Mouse (Mus musculus) G1E-ER4 (cell line): ENCODE data around the gene Ralgps2. TPM values are rescaled to one million over a fixed set of nuclear protein-coding genes. Genes with fewer than 3 reads are reported as not detected.

Experiments used
- GATA1 ChIP-seq: IDR thresholded peaks from one replicate; pipeline ENCODE4 v1.8.0; 2012; ENCODE audit warnings: low read length, inconsistent platforms
- polyA plus RNA-seq: library from polyadenylated mRNA; stranded (reverse); fragments of >175 nt; gene quantifications from 2 replicates; pipeline ENCODE4 v1.2.3, GENCODE M21; 2012

Ralgps2 gene
- polyA plus RNA-seq, 1 experiment: 26.5 TPM

DNA sequence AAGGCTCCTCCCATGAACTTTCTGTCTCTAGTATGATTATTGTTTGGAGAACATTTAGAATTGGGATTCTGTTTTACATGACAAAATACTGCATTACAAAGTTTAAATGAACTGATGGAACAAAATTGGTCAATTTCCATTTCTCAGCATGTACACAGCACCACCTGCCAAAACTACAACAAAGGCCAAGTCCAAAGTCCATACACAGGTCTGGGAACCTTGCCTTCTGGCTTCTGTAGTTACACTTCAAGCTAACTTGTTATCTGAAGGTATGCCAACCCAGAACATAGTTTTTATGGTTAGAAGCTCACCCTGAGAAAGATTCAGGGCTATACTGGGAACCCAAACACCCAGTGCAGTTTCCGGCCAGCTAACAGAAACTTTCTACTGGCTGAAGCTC lies 120.2 kb downstream of the Ralgps2 start:
- no peak for TF ChIP-seq GATA1

DNA sequence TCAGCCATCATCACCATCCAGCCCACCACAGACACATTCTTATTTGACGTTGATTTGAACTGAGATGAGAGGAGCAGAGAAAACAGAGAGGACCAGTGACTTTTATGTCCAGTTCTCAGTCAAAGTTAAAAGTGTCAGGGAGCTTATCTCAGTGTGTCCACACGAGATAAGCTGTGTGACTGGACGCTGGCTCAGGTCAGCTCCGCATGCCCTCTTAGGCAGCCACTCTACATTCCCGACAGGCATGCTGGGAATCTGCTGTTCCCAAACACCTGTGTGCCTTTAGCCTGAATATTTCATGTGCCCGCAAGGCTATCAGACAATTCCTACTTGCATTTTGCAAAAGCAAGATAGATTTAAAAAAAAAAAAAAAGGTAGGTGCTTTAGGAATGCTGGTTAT lies 125.9 kb downstream of the Ralgps2 start:
- TF ChIP-seq GATA1: no peak

DNA sequence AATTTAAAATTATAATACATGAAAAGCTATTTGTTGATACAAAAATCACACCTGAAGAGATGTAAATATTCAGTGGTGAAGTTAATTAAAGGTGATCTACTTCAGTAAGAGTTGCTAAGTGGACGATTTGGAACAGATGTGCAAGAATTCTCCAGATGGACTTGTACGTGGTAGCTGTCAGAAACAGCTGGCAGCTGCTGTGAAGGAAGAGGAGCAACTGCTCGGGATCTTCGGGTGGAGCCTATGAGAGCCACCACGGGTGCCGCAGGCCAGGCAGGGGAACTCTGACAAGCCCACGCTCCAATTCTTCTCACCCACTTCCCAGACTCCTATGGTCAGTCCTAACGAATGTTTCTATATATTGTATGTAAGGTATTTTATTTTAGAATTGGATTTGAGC lies 126.7 kb downstream of the Ralgps2 start:
- no peak for TF ChIP-seq GATA1

DNA sequence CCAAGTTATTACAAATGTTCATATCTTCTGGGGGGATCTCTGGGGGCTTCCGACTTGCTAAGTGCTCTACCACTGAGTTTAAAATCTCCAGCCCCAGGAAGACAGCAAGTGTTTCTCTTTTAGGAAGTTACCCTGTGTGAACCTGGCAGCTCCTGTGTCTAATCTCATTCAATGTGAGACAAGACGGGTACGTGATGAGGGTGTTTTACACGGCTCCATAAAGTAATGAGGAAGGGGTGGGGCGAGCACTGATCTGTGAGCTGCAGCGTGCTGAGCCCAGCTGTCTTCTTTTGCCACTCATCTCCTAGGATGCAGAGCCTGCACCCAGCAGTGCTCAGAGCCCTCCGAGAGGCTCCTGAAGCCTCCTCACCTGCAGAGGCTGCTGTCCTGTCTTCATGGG lies 127.5 kb downstream of the Ralgps2 start:
- TF ChIP-seq GATA1: no peak

DNA sequence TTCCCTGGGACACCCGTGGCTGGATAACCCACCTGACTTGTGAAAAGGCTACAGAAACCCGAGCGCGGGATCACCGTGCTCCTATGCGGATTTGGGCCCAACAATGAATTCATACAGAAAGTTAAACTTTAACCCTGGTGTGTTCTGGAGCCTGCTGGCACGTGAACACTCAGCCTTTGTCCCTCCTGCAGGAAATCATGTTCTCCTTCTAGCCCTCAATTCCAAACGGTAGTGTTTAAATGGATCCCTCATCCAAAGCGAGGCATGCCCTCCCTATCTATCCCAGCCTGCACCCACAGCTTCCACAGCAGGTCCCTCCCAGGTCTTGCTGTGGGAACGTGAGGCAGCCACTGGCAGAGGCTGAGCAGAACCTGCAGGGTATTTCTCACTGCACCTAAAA lies 131.1 kb downstream of the Ralgps2 start:
- TF ChIP-seq GATA1: no peak

DNA sequence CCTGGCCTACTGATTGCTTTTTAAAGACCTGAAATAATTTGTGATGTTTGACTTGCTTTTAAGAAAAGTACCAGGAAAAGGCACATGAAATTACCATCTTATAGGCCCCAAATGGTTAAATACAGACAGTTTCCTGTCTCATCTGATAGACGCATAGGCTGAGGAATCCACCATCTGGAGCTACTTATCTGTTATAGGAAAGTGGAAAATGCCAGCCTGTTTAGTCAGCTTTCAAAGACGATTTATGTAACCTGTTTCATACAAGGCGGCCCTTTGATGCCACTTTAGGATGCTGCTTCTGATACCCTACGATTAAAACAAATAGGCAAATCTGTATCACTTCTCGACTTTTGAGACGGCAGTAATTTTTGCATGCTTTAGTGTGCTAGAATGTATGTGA lies 138.2 kb downstream of the Ralgps2 start:
- TF ChIP-seq GATA1: no peak

DNA sequence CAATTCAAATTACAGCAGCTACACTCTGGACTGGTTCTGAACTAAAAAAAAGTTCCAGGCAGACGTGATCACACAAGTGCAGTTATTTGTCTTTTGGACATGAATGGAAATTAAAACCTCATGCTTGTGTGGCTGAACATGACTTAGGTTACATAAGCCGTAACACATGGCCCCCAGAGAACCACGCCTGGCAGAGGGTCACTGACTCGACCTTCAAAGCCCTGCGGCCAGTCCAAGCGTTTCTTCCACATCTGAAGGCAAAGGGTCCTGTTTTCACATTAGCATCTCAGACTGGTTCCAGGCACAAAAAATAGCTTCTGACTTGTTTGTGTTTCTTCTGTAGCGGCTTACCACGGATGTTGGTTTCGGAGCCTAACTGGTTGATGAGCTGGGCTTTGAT lies 143.2 kb downstream of the Ralgps2 start:
- TF ChIP-seq GATA1: no peak

DNA sequence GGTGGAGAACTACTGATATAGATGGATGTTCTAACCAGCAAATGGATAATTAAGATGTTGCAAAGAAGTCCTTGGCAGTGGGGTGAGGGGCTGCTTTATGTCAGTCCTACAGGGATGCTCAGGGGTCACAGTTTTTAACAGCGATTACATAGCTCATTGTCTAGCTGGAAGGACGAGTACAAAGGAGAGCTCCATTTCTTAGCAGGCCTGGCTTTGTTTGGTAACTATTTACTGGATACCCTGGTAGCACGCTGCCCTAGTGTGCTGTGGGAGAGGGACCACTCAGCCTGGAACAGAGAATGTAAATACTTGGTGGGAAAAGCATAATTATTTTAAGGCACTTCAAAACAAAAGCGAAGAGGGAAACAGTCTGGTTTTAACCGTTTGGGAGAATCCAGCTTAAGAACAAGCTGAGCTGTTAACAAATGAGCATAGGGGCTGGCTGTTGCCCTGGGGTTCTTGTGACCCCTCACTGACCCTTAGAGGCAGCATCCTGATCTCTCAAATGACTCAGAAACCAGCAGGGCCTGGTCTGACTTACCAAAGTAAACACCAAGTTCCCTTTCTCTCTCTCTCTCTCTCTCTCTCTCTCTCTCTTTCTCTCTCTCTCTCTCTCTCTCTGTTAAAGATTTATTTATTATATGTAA lies 149.5 kb downstream of the Ralgps2 start:
- TF ChIP-seq GATA1: no peak

DNA sequence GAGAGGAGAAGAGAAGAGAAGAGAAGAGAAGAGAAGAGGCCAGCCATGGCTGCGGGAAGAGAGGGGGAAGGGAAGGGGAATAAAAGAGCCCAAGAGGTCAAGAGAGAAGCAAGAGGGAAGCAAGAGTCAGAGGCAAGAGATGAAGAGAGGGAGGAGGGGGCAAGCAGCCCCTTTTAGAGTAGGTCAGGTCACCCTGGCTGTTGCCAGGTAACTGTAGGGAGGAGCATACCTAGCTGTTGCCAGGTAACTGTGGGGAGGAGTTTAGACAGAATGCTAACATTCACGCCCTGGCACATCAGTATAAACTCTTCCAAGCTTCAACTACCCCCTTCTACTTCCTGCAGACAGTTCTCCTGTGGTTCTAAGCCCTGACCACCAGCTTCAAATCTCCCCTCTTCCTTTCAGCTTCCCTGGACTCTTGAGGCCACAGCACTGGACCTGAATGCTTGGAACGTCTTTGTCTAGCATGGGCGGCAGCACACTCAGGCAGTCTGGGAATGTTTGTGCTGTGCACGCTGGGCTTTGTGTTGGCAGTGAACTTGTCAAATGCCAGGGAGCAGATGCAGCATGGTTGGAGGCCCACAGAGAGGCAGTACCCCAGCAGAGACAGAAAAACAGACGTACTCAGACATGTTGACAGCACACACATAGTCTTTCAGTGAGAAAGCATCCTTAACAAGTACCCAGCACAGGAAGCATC lies 152.1 kb downstream of the Ralgps2 start:
- no peak for TF ChIP-seq GATA1

DNA sequence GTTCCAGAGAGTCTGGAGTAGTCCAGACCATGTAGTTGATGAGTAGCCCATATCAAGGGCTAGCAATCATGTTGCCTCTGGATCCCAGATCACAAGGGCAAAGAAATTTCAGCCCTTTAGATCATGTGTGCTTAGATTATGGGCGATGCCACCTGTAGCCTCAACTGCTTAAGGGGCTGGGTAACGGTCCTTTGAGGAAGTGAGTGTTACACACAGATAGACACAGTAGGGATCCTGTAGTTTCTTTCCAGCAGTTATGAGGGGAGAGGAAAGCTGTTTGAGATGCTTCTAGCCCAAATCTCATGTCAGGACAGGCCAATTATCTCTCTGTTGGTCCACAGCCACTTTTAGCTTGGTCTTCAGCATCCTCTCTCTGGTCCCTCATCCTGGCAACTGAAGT lies 153.4 kb downstream of the Ralgps2 start:
- no peak for TF ChIP-seq GATA1

DNA sequence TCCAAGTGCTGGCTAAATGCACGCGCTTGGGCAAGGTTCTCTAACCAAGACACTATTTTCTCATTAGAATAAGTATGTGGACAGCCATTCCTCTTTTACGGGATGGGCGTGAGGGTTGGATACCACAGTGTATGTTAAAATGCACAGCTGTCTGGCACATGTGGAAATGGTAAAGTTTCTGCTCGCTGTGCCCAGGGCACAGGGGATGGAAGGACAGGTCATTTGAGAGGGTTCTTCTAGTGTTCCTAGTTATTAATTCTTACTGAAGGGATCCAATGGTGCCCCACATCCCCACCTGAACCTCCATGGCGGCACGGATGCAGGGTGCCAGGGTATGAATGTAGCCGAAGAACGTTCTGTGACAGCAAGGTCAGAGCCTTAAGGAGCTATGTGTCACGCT lies 154.5 kb downstream of the Ralgps2 start:
- no peak for TF ChIP-seq GATA1

DNA sequence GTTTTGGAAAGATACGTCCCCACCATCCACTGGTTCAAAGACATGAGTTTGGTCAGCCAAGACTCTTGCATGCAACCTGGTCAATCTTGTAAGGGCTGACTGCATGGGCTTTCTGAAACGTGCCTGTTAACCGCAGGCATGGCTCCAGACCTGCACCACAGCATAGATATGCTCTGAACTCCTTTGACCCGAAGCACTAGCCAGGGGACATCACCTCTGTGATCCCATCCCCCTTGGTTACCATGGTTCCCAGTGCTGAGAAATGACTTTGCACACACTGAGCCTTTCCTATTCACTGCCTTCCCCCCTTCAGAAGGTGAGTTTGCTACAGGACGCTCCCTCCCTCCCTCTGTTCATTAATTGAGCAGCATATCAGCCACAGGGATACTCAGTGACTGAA lies 155.3 kb downstream of the Ralgps2 start:
- no peak for TF ChIP-seq GATA1

DNA sequence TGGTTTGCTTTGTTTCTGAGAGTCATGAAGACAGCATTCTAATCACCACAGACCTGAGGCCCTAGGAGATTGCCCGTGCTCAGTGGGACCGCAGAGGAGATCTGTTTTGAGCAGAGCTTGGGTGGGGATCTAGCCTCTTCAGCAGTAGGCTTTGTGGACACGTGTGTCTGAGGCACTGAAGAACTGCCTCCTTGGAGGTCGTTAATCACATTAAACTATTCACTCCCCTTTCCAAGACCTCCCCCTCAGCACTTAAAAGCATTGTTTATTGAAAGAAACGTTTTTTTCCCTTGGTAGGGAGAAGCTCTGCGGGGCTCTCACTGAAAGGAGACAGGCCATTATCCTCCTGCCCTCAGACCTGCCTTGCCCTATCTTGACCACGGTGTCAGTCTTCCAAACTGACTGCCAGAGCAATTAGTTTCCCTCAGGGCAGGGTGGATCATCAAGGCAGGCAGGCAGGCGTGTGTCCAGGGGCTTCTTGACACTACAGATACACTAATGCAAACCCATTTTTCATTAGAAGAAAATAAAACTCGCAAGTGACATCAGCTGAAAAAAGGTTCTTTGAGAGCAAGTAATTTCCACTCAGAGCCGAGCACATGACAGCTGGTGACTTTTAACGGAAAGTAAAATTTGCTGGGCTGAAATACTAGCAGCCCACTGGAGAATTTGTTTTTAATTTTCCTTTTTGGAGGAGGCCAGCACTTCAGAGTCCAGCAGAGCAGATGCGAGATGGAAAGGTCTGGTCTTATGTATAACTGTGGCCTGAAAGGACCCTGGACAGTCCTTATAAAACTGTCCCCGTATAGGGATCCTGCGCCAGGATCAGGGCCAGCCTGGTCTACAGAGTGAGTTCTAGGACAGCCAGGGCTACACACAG lies 157.2 kb downstream of the Ralgps2 start:
- no peak for TF ChIP-seq GATA1

DNA sequence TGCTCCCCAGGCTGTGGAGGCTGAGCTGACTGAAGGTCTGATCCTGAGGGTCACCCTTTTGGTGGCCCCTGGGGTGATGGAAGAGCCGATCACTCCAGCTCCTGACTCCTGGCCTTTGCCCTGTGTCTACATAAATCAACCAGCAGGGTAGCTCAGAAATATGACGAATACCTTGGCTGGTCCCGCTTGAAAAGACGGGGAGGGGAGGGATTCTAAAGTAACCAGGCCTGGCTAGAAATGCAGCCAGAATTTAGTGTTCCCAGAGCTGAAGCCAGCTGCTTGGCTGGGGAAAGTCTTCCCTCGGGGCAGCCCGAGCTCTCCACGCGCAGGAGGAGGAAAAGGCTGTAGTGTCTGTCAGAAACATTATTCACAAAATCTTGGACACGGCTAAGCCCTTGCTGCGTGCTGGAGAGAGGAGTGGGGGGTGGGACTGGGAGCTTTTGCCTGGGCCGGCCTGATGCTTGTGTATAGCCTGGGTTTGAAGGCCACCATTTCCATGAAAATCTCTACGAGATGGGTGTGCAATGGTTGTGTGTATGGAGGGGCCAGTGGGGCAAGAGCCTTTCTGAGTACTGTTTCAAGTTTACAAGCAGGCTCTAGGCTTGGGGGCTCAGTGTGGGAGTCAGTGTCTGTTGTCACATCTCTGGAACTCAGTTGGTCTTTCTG lies 158.2 kb downstream of the Ralgps2 start:
- TF ChIP-seq GATA1: no peak

DNA sequence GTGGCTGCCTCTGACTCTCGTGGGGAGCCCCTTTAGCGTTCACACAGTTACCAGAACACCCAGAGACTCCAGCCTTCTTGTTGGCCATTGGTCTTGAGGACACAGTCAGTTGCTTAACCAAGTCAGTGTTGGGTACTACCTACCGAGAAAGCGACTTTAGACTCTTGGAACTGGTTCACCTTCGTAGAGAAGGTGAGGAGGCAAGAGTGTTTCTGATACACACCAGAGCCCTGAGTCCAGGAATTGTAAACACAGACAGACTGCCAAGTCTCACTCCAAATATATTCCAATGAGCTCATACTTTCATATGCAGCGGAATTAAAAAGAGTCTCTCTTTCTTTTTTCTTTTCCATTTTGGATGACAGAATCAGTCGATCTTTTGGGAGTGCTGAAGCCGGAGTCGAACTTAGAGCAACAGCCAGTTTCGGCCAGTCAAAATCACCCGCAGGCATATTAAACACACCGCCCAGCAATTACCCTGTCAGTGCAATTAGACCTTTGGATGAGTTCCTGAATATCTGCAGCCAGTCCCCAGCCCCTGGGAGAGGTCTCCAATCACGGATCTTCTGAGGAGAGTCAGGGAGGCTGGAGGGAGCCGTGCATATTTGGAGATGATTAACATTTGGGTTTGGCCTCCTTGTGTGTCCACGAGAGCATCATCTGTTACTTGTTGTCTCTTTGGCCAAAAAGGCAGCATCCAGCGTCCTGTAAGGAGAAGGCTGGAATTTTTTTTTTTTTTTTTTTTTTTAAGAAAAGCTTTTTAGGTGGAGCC lies 159.0 kb downstream of the Ralgps2 start:
- no peak for TF ChIP-seq GATA1

DNA sequence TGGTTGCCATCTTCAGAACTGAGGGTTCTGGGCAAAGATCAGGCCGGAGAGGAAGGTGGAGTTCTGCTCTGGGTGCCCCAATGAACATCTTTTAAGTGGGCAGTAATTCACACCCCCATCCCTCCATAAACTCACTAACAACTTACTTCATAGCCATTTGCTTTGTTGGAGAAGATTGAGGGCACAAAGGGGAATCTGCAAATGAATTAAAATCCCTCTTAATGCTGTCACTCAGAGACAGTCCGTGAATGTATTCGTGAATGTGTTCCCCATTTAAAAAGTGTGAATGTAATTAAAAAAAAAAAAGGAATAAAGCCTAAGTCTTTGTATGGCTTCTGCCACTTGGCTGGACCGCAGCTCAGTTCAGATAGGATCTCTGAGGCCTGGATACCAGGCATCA lies 159.8 kb downstream of the Ralgps2 start:
- no peak for TF ChIP-seq GATA1
